Mouse (Mus musculus): ENCODE measurements around the gene Klk7.

The Klk7 gene

GRCm38 (mm10) chr7:43797844-43798462 lies 13.1 kb upstream of the Klk7 start:
- DNase-seq: no peak

- no peak for DNase-seq
These were observed 11.2 kb upstream of the Klk7 start for GRCm38 (mm10) chr7:43799876-43800275.

GRCm38 (mm10) chr7:43815211-43815610 lies 4.1 kb downstream of the Klk7 start:
- DNase-seq: no peak

- DNase-seq: no peak
These were observed 5.7 kb downstream of the Klk7 start for GRCm38 (mm10) chr7:43816746-43817145.

- DNase-seq: no peak
These were observed 10.5 kb downstream of the Klk7 start for GRCm38 (mm10) chr7:43821581-43821980.

GRCm38 (mm10) chr7:43824199-43824598 lies 13.1 kb downstream of the Klk7 start, which contains the start of gene Klk6:
TSS of gene Klk6 (plus strand) at chr7:43824499.
- no peak for DNase-seq

GRCm38 (mm10) chr7:43826056-43826455 lies 15.0 kb downstream of the Klk7 start:
- no peak for DNase-seq

GRCm38 (mm10) chr7:43827706-43828105 lies 16.6 kb downstream of the Klk7 start:
- no peak for DNase-seq

GRCm38 (mm10) chr7:43829006-43829405 lies 17.9 kb downstream of the Klk7 start:
- no peak for DNase-seq

- no peak for DNase-seq
These were observed 30.6 kb downstream of the Klk7 start, which contains the start of gene Klk5 for GRCm38 (mm10) chr7:43841701-43842100. TSS of gene Klk5 (plus strand) at chr7:43841971.

GRCm38 (mm10) chr7:43843801-43844200 lies 32.7 kb downstream of the Klk7 start:
- no peak for DNase-seq

GRCm38 (mm10) chr7:43851616-43852015 lies 40.5 kb downstream of the Klk7 start:
- no peak for DNase-seq

- no peak for DNase-seq
These were observed 43.7 kb downstream of the Klk7 start for GRCm38 (mm10) chr7:43854642-43855380.

GRCm38 (mm10) chr7:43855709-43856108 lies 44.6 kb downstream of the Klk7 start:
- no peak for DNase-seq

- DNase-seq: no peak
These were observed 45.2 kb downstream of the Klk7 start for GRCm38 (mm10) chr7:43856307-43856706.

- DNase-seq: no peak
These were observed 46.4 kb downstream of the Klk7 start for GRCm38 (mm10) chr7:43857501-43857900.

GRCm38 (mm10) chr7:43860411-43860810 lies 49.3 kb downstream of the Klk7 start:
- no peak for DNase-seq
